Mouse (Mus musculus) cerebellum, adult 9-10 months (tissue): ENCODE measurements around the gene Elmsan1.
A peak's percentile ranks its signal among the peaks of the same experiment; 100 is the strongest.
"Not testable (repeated sequence)": the region's sequence is repeated elsewhere in the genome, so short reads cannot be mapped to it uniquely, and the experiment has no call there.

Experiments used
- DNase-seq: peaks from one replicate; pipeline ENCODE4 v3.0.0; 2022

Gene Elmsan1

GRCm38 (mm10) chr12:84218289-84219120 is at the start of gene Elmsan1:
TSS of gene Elmsan1 (minus strand) at chr12:84218881.
- DNase-seq, result peak; percentile 53

GRCm38 (mm10) chr12:84267264-84267663 is 48.6 kb upstream of the Elmsan1 start:
- DNase-seq, result no peak

- DNase-seq, result no peak
Observed at GRCm38 (mm10) chr12:84260363-84260762, 41.7 kb upstream of the Elmsan1 start.

- DNase-seq, result no peak
Observed at GRCm38 (mm10) chr12:84254886-84255285, 36.2 kb upstream of the Elmsan1 start.

GRCm38 (mm10) chr12:84252811-84253210 is 34.1 kb upstream of the Elmsan1 start:
- no peak for DNase-seq

GRCm38 (mm10) chr12:84249217-84249616 is 30.5 kb upstream of the Elmsan1 start:
- peak; percentile 77 for DNase-seq

- no peak for DNase-seq
Observed at GRCm38 (mm10) chr12:84245683-84246082, 27.0 kb upstream of the Elmsan1 start.

GRCm38 (mm10) chr12:84243076-84243770 is 24.5 kb upstream of the Elmsan1 start:
- no peak for DNase-seq

GRCm38 (mm10) chr12:84237036-84237435 is 18.4 kb upstream of the Elmsan1 start:
- not testable (repeated sequence) for DNase-seq

- DNase-seq, result no peak
Observed at GRCm38 (mm10) chr12:84235981-84236752, 17.5 kb upstream of the Elmsan1 start.

- DNase-seq, result no peak
Observed at GRCm38 (mm10) chr12:84235577-84235976, 16.9 kb upstream of the Elmsan1 start.

GRCm38 (mm10) chr12:84233488-84234100 is 14.9 kb upstream of the Elmsan1 start:
- no peak for DNase-seq

- no peak for DNase-seq
Observed at GRCm38 (mm10) chr12:84226117-84226840, 7.6 kb upstream of the Elmsan1 start.

GRCm38 (mm10) chr12:84222405-84222961 is 3.8 kb upstream of the Elmsan1 start:
- no peak for DNase-seq

- no peak for DNase-seq
Observed at GRCm38 (mm10) chr12:84220951-84221891, 2.5 kb upstream of the Elmsan1 start.

- no peak for DNase-seq
Observed at GRCm38 (mm10) chr12:84220515-84220914, 1.8 kb upstream of the Elmsan1 start.

- DNase-seq, result peak; percentile 36
Observed at GRCm38 (mm10) chr12:84219121-84219561, 460 bp upstream of the Elmsan1 start.

GRCm38 (mm10) chr12:84217508-84218131 is 1.1 kb downstream of the Elmsan1 start:
- DNase-seq, result no peak

GRCm38 (mm10) chr12:84217111-84217507 is 1.6 kb downstream of the Elmsan1 start:
- no peak for DNase-seq
